Mouse (Mus musculus) hindbrain, embryonic 14.5 days (tissue): ENCODE data around the gene Ythdf2. TPM values are rescaled to one million over a fixed set of nuclear protein-coding genes. Genes with fewer than 3 reads are reported as not detected.
A peak's percentile ranks its signal among the peaks of the same experiment; 100 is the strongest.

Source experiments
- ATAC-seq: fragments of 200-750 bp; cut with Nextera tagmentation; 2 replicates; pipeline ENCODE4 v1.8.0; 2017; ENCODE audit warnings: moderate number of reproducible peaks, mild to moderate bottlenecking, moderate TSS enrichment, moderate library complexity; ENCODE audit not compliant: low FRiP score
- DNase-seq: peaks from one replicate; pipeline ENCODE4 v3.0.0-alpha.2; 2015; ENCODE audit warnings: low spot score
- H3K27ac ChIP-seq: fragments of 300-500 bp; sonication (generic); 2 replicates; pipeline ENCODE4 v1.5.1; 2014; ENCODE audit warnings: mild to moderate bottlenecking, moderate library complexity
- H3K27me3 ChIP-seq: fragments of 300-500 bp; sonication (generic); 2 replicates; pipeline ENCODE4 v1.6.1; 2014; ENCODE audit warnings: mild to moderate bottlenecking, low read length, mixed read lengths; ENCODE audit not compliant: control insufficient read depth, insufficient read depth
- H3K36me3 ChIP-seq: fragments of 300-500 bp; sonication (generic); replicated peaks from 2 replicates; pipeline ENCODE4 v1.6.1; 2014; ENCODE audit not compliant: control insufficient read depth, insufficient read depth
- H3K4me1 ChIP-seq: fragments of 300-500 bp; sonication (generic); replicated peaks from 2 replicates; pipeline ENCODE4 v1.6.1; 2014; ENCODE audit warnings: antibody characterized with exemption, low read length, mixed read lengths; ENCODE audit not compliant: control insufficient read depth, insufficient read depth
- H3K4me2 ChIP-seq: fragments of 300-500 bp; sonication (generic); replicated peaks from 2 replicates; pipeline ENCODE4 v1.6.1; 2014; ENCODE audit warnings: mild to moderate bottlenecking, moderate library complexity
- H3K4me3 ChIP-seq: fragments of 300-500 bp; sonication (generic); replicated peaks from 2 replicates; pipeline ENCODE4 v1.5.1; 2014; ENCODE audit warnings: mild to moderate bottlenecking, low read length
- H3K9ac ChIP-seq: fragments of 300-500 bp; sonication (generic); 2 replicates; pipeline ENCODE4 v1.6.1; 2014
- H3K9me3 ChIP-seq: fragments of 300-500 bp; sonication (generic); 2 replicates; pipeline ENCODE4 v1.6.1; 2016; ENCODE audit warnings: low read length; ENCODE audit not compliant: control insufficient read depth
- WGBS: fragments of 180-500 bp; shearing (Covaris S2); extraction: QIAGEN DNeasy Blood & Tissue Kit; methylation state at CpG from one replicate; pipeline ENCODE4 v1.1.7; 2014; 5-methylcytosine and 5-hydroxymethylcytosine counted together
- polyA plus RNA-seq: library from polyadenylated mRNA; unstranded; fragments of >200 nt; fragmentation: Nextera tagmentation; extraction: Ambion mirVana; gene quantifications from 2 replicates; pipeline ENCODE4 v1.2.1, GENCODE M21; 2014

Gene Ythdf2
- polyA plus RNA-seq, 1 experiment from 2014 or later = 122 TPM

DNA sequence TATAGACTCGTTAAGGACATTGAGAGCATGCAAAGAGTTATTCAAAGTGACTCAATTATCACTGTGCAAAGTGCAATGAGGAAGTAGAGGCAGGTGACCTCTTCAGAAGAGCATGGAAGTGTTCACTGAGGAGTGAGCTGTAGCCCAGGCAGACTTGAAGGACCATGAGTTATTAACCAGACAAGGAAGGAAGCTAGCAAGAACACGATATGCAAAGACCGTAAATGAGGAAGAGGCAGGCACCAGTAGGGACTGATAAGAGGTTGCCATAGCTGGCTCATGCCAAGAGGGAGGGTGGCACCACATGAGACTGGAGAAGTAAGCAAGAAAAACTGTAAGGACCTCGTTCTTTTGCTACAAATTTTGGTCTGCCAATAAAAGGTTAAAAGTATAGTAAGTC, 2.7 kb upstream of the Ythdf2 start:
- Histone ChIP-seq H3K27ac (no peak overlapping the region), H3K9ac (no peak overlapping the region), H3K27me3 (no peaks in the 10 kb centered on the region), H3K4me2 (no peak overlapping the region), H3K4me3 (no peak overlapping the region), H3K9me3 (no peaks in the 10 kb centered on the region), H3K36me3 (peaks cover 5% of the 10 kb centered on the region; the same call in 1 of the 2 replicates), H3K4me1 (peaks cover 9% of the 10 kb centered on the region)
- WGBS = 81% methylated on average over 4 of the region's 4 CpGs
- DNase-seq (no peak), ATAC-seq (no peak)

DNA sequence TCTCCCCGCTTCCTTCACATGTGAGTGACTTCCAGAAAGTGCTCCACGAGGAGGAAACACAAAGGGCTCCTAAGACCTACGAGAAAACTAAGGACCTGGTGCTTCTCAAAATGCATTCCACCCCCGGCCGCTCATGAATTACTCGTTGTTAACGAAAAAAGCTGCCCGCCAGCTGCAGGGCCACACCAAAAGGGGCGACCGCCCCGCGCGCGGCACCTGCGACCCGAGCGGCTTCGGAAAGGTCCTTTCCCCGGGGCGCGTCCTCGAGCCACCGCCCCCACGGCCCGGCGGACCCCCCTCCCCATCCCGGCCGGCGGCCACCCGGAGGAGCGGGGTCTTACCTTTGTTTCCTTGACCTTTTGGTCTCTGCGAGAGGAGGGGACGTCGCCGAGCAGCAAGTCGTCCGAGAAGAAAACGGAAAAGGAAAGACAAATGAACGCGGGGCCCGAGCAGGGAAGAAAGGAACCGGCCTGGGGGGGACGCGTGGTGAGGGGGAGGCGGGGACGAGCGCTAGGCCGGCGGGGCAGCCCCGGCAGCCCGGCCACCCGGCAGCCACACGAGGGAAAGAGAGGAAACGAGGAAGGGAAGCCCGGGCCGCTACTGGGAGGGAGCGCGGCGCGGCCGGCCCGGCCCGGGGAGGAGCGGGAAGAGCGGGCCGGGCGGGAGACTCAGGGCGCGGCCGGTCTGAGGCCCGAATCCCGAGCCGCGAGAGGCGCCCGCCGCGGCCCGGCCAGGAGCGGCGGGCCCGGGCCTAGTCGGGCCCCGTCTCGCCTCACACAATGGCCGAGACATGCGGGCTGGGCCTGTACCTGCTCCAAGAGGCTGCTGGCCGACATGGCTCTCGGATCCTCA, 786 bp downstream of the Ythdf2 start:
- Histone ChIP-seq H3K9ac (peak overlapping the region; percentile 98), H3K4me3 (peak overlapping the region; percentile 99), H3K4me2 (peak overlapping the region; percentile 89), H3K4me1 (peaks cover 22% of the 10 kb centered on the region), H3K27ac (peak overlapping the region; percentile 91), H3K9me3 (no peaks in the 10 kb centered on the region), H3K27me3 (no peaks in the 10 kb centered on the region), H3K36me3 (peaks cover 37% of the 10 kb centered on the region)
- ATAC-seq = peak; percentile 85
- under 1% methylated on average over 53 of the region's 89 CpGs for WGBS
- DNase-seq = no peak

- Histone ChIP-seq H3K36me3 (peaks cover 46% of the 10 kb centered on the region), H3K9ac (peak overlapping the region; percentile 98), H3K27me3 (no peaks in the 10 kb centered on the region), H3K4me1 (peaks cover 22% of the 10 kb centered on the region), H3K27ac (no peak overlapping the region), H3K9me3 (no peaks in the 10 kb centered on the region), H3K4me2 (peak overlapping the region; percentile 89), H3K4me3 (peak overlapping the region; percentile 99)
- no peak for ATAC-seq
- WGBS = 51% methylated on average over 2 of the region's 2 CpGs
- DNase-seq = no peak
Observed at GRCm38 (mm10) chr4:132210325-132210724, 1.8 kb downstream of the Ythdf2 start.

DNA sequence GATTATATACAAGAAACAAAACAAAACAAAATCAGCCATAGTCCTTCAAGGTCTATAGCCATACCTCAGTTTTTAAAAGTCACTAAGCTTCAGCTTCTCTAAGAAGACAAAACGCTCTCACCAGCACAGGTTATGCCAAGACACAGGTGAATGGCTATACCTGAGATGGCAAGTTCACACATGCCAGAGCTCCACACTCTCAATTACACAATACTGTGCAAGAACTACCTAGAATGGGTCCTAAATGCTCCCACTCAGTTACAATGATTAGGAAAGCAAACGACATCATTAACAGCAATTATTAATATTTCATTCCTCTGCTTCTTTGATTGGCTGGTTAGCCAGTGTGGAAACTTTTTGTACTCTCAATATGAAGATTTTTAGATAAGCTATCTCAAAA, 2.8 kb downstream of the Ythdf2 start:
- Histone ChIP-seq H3K4me3 (no peak overlapping the region), H3K36me3 (peaks cover 57% of the 10 kb centered on the region), H3K9ac (no peak overlapping the region), H3K9me3 (no peaks in the 10 kb centered on the region), H3K27ac (no peak overlapping the region), H3K4me2 (peak overlapping the region; percentile 19; the same call in 1 of the 2 replicates), H3K4me1 (peaks cover 22% of the 10 kb centered on the region), H3K27me3 (no peaks in the 10 kb centered on the region)
- ATAC-seq (no peak), DNase-seq (no peak)
- 95% methylated on average over 2 of the region's 2 CpGs for WGBS

DNA sequence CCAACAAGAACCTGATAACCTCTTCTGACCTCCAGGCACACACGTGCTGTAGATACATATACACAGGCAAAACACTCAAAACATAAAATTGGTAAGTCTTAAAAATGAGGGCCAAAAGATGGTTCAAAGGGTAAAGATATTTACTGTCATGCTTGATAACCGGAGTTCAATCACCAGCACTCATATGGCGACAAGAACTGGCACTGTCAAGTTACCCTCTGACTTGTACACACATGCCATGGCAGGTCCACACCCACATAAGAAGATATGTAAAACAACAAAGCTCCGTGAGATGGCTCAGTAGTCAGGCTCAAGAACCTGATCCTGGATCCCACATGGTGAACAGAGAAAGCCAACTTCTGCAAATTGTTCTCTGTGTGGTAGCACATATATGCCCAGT, 4.8 kb downstream of the Ythdf2 start:
- Histone ChIP-seq H3K9me3 (no peaks in the 10 kb centered on the region), H3K4me2 (no peak overlapping the region), H3K36me3 (peaks cover 77% of the 10 kb centered on the region), H3K27me3 (no peaks in the 10 kb centered on the region), H3K27ac (no peak overlapping the region), H3K4me1 (peaks cover 31% of the 10 kb centered on the region), H3K9ac (no peak overlapping the region), H3K4me3 (no peak overlapping the region)
- DNase-seq (no peak), ATAC-seq (no peak)
- 95% methylated on average over 4 of the region's 4 CpGs for WGBS

DNA sequence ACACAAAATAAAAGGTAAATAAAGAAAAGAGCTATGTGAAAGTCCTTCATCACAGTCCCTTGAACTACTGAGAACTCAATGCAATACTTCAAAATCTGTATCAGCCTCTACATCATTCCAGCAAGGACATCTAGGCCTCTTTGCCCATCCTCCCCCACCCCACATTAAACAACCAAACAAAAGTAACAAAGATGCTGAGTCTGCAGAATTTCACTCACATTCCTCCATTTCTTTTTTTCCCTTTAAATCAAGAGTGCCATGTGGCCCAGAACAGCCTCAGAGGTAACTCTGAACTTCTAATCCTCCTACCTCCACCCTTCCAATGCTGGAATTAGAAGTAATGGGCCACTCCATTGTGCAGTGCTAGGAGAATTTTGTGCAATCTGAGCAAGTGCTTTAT, 13.3 kb downstream of the Ythdf2 start:
- H3K4me2 ChIP-seq = no peak overlapping the region
- H3K27ac ChIP-seq = no peak overlapping the region
- no peaks in the 10 kb centered on the region for H3K27me3 ChIP-seq
- ATAC-seq (no peak), DNase-seq (no peak)
- no peak overlapping the region for H3K4me3 ChIP-seq
- no peak overlapping the region for H3K9ac ChIP-seq
- H3K9me3 ChIP-seq = no peaks in the 10 kb centered on the region
- peaks cover 54% of the 10 kb centered on the region for H3K36me3 ChIP-seq
- H3K4me1 ChIP-seq = peaks cover 33% of the 10 kb centered on the region

DNA sequence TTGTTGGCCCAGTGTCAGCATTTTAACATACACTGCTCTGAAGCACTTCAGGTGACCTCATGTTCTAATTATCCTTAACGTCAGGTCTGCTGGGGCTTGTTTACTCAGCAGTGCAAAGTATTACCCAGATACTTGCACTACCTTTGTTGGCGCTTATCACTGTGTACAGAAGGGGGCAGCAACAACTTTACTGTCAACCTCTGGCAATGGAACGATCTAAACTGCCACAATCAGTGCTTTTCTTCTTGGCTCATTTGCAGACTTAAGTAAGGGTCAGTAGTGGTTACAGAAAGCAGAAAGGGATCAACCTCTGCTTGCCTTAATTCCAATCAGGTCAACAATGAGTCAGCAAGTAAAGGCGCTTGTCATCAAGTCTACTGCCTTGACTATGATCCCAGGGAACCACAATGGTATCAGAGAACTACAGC, 13.8 kb downstream of the Ythdf2 start:
- Histone ChIP-seq H3K9ac (no peak overlapping the region), H3K4me3 (no peak overlapping the region), H3K27ac (no peak overlapping the region), H3K27me3 (no peaks in the 10 kb centered on the region), H3K4me1 (peaks cover 31% of the 10 kb centered on the region), H3K9me3 (no peaks in the 10 kb centered on the region), H3K36me3 (peaks cover 49% of the 10 kb centered on the region), H3K4me2 (no peak overlapping the region)
- DNase-seq (no peak), ATAC-seq (no peak)
- 57% methylated on average over 4 of the region's 4 CpGs for WGBS

GRCm38 (mm10) chr4:132194975-132195374, 17.1 kb downstream of the Ythdf2 start:
- H3K9me3 ChIP-seq = no peaks in the 10 kb centered on the region
- H3K4me1 ChIP-seq = peaks cover 14% of the 10 kb centered on the region; the same call in 1 of the 2 replicates
- WGBS = 92% methylated on average over 3 of the region's 3 CpGs
- ATAC-seq (no peak), DNase-seq (no peak)
- H3K4me3 ChIP-seq = no peak overlapping the region
- H3K4me2 ChIP-seq = no peak overlapping the region
- no peak overlapping the region for H3K27ac ChIP-seq
- H3K36me3 ChIP-seq = peaks cover 24% of the 10 kb centered on the region
- no peaks in the 10 kb centered on the region for H3K27me3 ChIP-seq
- no peak overlapping the region for H3K9ac ChIP-seq

GRCm38 (mm10) chr4:132194373-132194772, 17.7 kb downstream of the Ythdf2 start:
- Histone ChIP-seq H3K9me3 (no peaks in the 10 kb centered on the region), H3K9ac (no peak overlapping the region), H3K36me3 (peaks cover 18% of the 10 kb centered on the region), H3K4me3 (no peak overlapping the region), H3K4me1 (peaks cover 8% of the 10 kb centered on the region; the same call in 1 of the 2 replicates), H3K4me2 (no peak overlapping the region), H3K27ac (no peak overlapping the region), H3K27me3 (no peaks in the 10 kb centered on the region)
- ATAC-seq = no peak
- WGBS = 96% methylated on average over 6 of the region's 6 CpGs
- no peak for DNase-seq
